12 mouse cellular contexts compared by ENCODE assay signal in the genomic region with DNA sequence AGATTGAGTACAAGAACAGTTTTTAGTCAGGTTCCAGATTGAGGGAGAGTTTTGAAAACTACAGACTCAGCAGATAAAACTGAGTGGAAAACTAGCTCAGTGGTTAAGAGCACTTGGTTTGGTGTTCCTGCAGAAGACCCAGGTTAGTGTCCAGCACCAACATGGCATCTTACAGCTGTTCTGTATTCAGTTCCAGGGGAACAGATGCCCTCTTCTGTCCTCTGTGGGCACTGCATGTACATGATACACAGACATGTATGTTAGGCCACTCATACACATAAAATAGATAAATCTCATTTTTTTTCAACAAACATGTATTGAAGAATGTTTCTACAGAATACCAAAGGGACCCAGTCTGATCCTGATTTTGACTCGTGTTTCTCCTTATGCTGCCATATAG. TPM values are rescaled to one million over a fixed set of nuclear protein-coding genes. Genes with fewer than 3 reads are reported as not detected.
DNase-seq lines count a peak whose midpoint lies in the region; ATAC-seq and TF ChIP-seq lines count a peak whose summit lies in the region.
"Had no signal": no experiment of that assay in that cellular context is flagged by ENCODE, and none has a peak within 500 bp of the region (broad histone marks: within the 10 kb centered on the region; RNA-seq: fewer than 3 reads in every experiment).

No protein-coding gene starts in this region.

- ATAC-seq in heart, embryonic 12.5 days (ENCODE audit: insufficient number of reproducible peaks, low FRiP score): no peak
- no peak for ATAC-seq in monocyte, adult 5-6 weeks (replicated peaks; ENCODE audit: insufficient number of reproducible peaks, low FRiP score, low TSS enrichment, poor library complexity, severe bottlenecking)
- no peak for ATAC-seq in forebrain, embryonic 13.5 days

- no peak overlapping the region for H3K27ac ChIP-seq in heart, adult 2 months
- no peak overlapping the region for H3K27ac ChIP-seq in heart, embryonic 12.5 days (ENCODE audit: poor library complexity, severe bottlenecking)
- no peak overlapping the region for H3K27ac ChIP-seq in forebrain, embryonic 13.5 days
- H3K27ac ChIP-seq: embryonic facial prominence, embryonic 13.5 days; heart, embryonic 15.5 days; limb, embryonic 13.5 days had no signal

- H3K79me2 ChIP-seq in heart, adult 2 months (replicated peaks; ENCODE audit: control insufficient read depth, insufficient read depth, low read length): peaks cover 7% of the 10 kb centered on the region; the same call in 1 of the 2 replicates

- peaks cover 17% of the 10 kb centered on the region for H3K4me1 ChIP-seq in heart, adult 2 months (ENCODE audit: control insufficient read depth, insufficient read depth, low read length)
- H3K4me1 ChIP-seq in heart, embryonic 12.5 days (replicated peaks): peaks cover 34% of the 10 kb centered on the region
- H3K4me1 ChIP-seq in forebrain, embryonic 13.5 days: peaks cover 10% of the 10 kb centered on the region; the same call in 1 of the 2 replicates

- H3K4me2 ChIP-seq in heart, embryonic 12.5 days: no peak overlapping the region
- no peak overlapping the region for H3K4me2 ChIP-seq in forebrain, embryonic 13.5 days
- H3K4me2 ChIP-seq: embryonic facial prominence, embryonic 13.5 days; heart, embryonic 15.5 days; limb, embryonic 13.5 days had no signal

- no peaks in the 10 kb centered on the region for H3K9me3 ChIP-seq in heart, embryonic 12.5 days (replicated peaks)
- H3K9me3 ChIP-seq in forebrain, embryonic 13.5 days (replicated peaks): no peaks in the 10 kb centered on the region
- H3K9me3 ChIP-seq: embryonic facial prominence, embryonic 13.5 days; heart, embryonic 15.5 days; limb, embryonic 13.5 days had no signal

- WGBS in heart, adult 2 months: 62% methylated on average over 1 of the region's 1 CpGs
- 65% methylated on average over 1 of the region's 1 CpGs for WGBS in heart, embryonic 12.5 days
- 85% methylated on average over 1 of the region's 1 CpGs for WGBS in forebrain, embryonic 13.5 days

- no peak overlapping the region for H3K4me3 ChIP-seq in heart, adult 2 months
- no peak overlapping the region for H3K4me3 ChIP-seq in heart, embryonic 12.5 days
- H3K4me3 ChIP-seq in forebrain, embryonic 13.5 days: no peak overlapping the region
- H3K4me3 ChIP-seq: embryonic facial prominence, embryonic 13.5 days; heart, embryonic 15.5 days; limb, embryonic 13.5 days had no signal

- DNase-seq in heart, adult 2 months: peak in 1 of 2 experiments; percentile 43
- DNase-seq in CD4-positive helper T cell, adult 2 months (ENCODE audit: low read depth, low spot score): peak; percentile 50
- DNase-seq in adrenal gland, postnatal 36 days: peak; percentile 42 to 49
- peak; percentile 31 for DNase-seq in lung, postnatal 25 days (ENCODE audit: low spot score)
- DNase-seq in frontal cortex, postnatal 25 days (ENCODE audit: low spot score in 2 of 2): no peak

- peaks cover 26% of the 10 kb centered on the region for H3K36me3 ChIP-seq in heart, adult 2 months (ENCODE audit: control insufficient read depth, insufficient read depth, low read length)
- no peaks in the 10 kb centered on the region for H3K36me3 ChIP-seq in heart, embryonic 12.5 days
- no peaks in the 10 kb centered on the region for H3K36me3 ChIP-seq in forebrain, embryonic 13.5 days (ENCODE audit: poor library complexity, severe bottlenecking)
- H3K36me3 ChIP-seq: embryonic facial prominence, embryonic 13.5 days; heart, embryonic 15.5 days; limb, embryonic 13.5 days had no signal

- H3K27me3 ChIP-seq in heart, adult 2 months (ENCODE audit: control insufficient read depth, insufficient read depth, low read length): no peaks in the 10 kb centered on the region
- no peaks in the 10 kb centered on the region for H3K27me3 ChIP-seq in heart, embryonic 12.5 days (replicated peaks)
- no peaks in the 10 kb centered on the region for H3K27me3 ChIP-seq in forebrain, embryonic 13.5 days
- H3K27me3 ChIP-seq: embryonic facial prominence, embryonic 13.5 days; heart, embryonic 15.5 days; limb, embryonic 13.5 days had no signal

- no peak overlapping the region for H3K9ac ChIP-seq in heart, adult 2 months (ENCODE audit: low read depth, low read length)
- no peak overlapping the region for H3K9ac ChIP-seq in heart, embryonic 12.5 days
- no peak overlapping the region for H3K9ac ChIP-seq in forebrain, embryonic 13.5 days
- H3K9ac ChIP-seq: embryonic facial prominence, embryonic 13.5 days; heart, embryonic 15.5 days; limb, embryonic 13.5 days had no signal

- intact Hi-C loops in heart, adult 2 months (cut with DNase I): no loop called here

- TF ChIP-seq CTCF in heart, adult 2 months (IDR thresholded peaks at IDR 0.05): peak; percentile 73

- TF ChIP-seq POLR2A in heart, adult 2 months (IDR thresholded peaks at IDR 0.05; ENCODE audit: insufficient read depth, low read depth, low read length): no peak

- TF ChIP-seq EP300 in heart, adult 2 months (IDR thresholded peaks at IDR 0.05; ENCODE audit: insufficient read depth, low read depth, low read length): no peak

RNA-seq across cellular contexts. Expression of a gene that starts 40.3 kb away (rescaled TPM):
- 10 to 100 TPM; 36.5 to 37.8 TPM for total RNA-seq in heart, adult 2 months (2021)
- 11.0 and 21.4 TPM in 2 replicates for polyA plus RNA-seq in heart, adult 2 months (2012; rRNA removed)
- 83.8 and 95.1 TPM in 2 replicates for polyA plus RNA-seq in heart, embryonic 12.5 days (2016; fragmentation: Nextera tagmentation; extraction: Ambion mirVana)
- total RNA-seq in adrenal gland, postnatal 36 days (2021): 10 to 100 TPM; 30.7 to 35.7 TPM
- 9.5 to 22.4 TPM (median 11.4 TPM) in 3 replicates for total RNA-seq in monocyte, adult 5-6 weeks (2017)
- polyA plus RNA-seq in forebrain, embryonic 13.5 days (2015; fragmentation: Nextera tagmentation; extraction: Ambion mirVana): 91.1 and 99.1 TPM in 2 replicates

RNA-seq across cellular contexts. Expression of a gene that starts 47.8 kb away (rescaled TPM):
- under 1 TPM; 0.31 to 0.45 TPM for total RNA-seq in heart, adult 2 months (2021)
- polyA plus RNA-seq in heart, adult 2 months (2012; rRNA removed): 0.27 and 0.56 TPM in 2 replicates
- polyA plus RNA-seq in heart, embryonic 12.5 days (2016; fragmentation: Nextera tagmentation; extraction: Ambion mirVana): 0.24 and 0.54 TPM in 2 replicates
- under 1 TPM; 0.26 to 0.53 TPM for total RNA-seq in adrenal gland, postnatal 36 days (2021)
- not detected in 3 replicates for total RNA-seq in monocyte, adult 5-6 weeks (2017)
- 0.13 TPM in 1 of 2 replicates, not detected in the other for polyA plus RNA-seq in forebrain, embryonic 13.5 days (2015; fragmentation: Nextera tagmentation; extraction: Ambion mirVana)
- polyA plus RNA-seq: testis, adult 2 months had no signal

Comparison
In these comparisons a context has a peak if more than half of its experiments do, and no peak if none do; other contexts are left out.
1. DNase-seq: peak in CD4-positive helper T cell, adult 2 months (single experiment), adrenal gland, postnatal 36 days (2 of 2) and lung, postnatal 25 days (single experiment); none in frontal cortex, postnatal 25 days (0 of 2).